Mouse (Mus musculus): ENCODE measurements around the gene Sh3kbp1.

Sh3kbp1 gene

DNA sequence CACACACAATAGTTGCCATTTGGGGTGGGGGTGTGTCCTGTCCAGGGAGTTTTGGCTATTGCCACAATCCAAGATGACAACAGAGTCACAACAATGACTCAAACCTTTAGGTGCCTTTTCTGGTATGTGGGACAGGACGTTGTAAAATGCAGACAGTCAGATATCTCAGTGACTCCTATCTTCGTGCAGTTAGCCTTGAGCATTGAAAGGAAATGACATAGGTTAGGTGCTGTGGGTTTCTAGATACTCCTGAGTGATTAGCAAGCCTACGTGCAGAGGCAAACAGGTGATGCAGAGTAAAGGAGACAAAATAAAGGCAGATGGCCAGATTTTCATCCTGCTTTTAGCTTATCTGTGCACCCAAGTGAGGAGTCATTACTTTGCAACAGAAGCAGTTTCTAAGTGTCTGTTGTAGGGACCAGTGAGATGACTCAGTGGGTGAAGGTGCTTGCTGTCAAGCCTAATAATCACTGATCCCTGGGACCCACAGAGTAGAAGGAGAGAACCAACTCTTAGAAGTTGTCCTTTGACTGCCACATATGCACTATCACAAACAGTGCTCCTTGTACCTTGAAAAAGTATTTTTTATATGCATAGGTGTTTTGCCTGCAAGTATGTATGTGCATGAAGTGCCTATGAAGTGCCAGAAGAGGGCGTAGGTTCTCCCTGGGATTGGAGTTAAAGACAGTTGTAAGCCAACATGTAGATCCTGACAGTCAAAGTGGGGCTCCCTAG lies 50.7 kb downstream of the Sh3kbp1 start:
- no peak for DNase-seq (ENCODE audit: low read depth, low spot score)

DNA sequence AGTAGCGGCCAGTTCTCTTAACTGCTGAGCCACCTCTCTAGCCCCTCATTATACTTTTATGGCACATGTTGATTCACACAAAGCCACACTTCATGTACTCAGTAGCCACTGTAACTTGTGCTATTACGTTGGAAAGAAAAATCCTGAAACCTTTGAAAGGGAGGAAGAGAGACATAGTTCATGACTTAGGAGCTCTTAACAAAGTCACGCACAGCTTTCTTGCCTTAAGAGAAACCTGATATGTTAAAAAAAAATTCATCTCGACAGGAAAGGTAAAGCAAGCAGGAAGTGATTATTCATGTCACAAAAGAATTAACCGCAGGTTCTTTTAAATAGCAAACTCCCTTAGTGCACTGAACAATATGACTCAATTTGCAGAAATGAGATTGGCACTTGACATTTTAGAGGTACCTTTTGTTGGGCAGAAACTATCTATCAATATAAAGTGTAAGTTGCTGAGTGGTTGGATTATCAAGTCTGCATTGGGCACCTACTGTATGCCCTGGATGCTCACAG lies 51.3 kb downstream of the Sh3kbp1 start:
- DNase-seq (ENCODE audit: low read depth, low spot score) = peak; percentile 81

DNA sequence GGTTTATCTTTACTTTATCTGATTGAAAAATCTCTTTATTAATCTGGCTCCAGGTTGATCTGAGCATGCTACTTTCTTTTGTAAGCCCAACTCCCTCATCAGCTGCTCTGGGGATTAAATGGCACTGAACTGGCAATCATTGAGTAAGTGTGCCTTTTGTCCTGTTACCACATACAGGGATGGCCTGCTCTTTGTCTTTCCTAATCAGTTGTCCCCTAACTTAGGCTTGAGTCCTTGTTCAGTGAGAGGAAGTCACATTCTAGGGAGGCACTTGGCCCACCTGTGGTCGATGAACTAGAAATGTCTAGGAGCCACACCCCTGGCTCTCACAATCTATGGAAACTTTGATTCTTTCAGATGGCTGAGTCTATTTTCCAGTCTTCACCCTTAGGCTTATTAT lies 58.4 kb downstream of the Sh3kbp1 start:
- no peak for DNase-seq (ENCODE audit: low read depth, low spot score)

GRCm38 (mm10) chrX:159686850-159687249 lies 59.8 kb downstream of the Sh3kbp1 start:
- DNase-seq (ENCODE audit: low read depth, low spot score) = no peak

GRCm38 (mm10) chrX:159688698-159689097 lies 61.6 kb downstream of the Sh3kbp1 start:
- no peak for DNase-seq (ENCODE audit: low read depth, low spot score)

DNA sequence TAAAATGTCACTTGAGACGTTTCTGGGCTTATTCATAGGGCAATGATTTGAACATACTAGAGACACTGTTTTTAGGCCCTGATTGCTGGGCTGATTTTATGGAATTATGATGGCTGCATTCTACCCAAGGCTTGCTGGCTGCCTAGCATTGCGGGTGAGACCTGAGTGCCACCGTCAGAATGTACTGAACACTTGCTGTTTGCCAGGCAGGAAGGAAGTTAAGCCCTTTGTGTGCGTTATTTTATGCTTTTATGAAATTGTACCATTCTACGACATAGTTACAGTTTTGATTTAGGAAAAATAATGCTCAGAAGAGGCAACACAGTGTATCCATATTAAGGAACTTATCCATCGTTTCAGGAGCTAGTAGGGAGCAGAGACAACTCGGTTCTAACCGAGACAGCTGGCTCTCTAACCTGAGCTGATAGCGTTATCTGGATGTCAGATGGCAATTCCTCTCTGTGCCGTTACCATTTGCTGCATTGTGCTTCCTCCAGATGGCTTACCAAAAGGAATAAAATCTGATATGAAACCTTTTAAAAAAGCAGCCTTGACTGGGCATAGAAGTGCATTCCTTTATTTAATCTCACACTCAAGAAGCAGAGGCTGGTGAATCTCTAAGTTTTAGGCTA lies 62.8 kb downstream of the Sh3kbp1 start:
- no peak for DNase-seq (ENCODE audit: low read depth, low spot score)

- DNase-seq (ENCODE audit: low read depth, low spot score) = no peak
Measured at GRCm38 (mm10) chrX:159693126-159693525, 66.1 kb downstream of the Sh3kbp1 start.

GRCm38 (mm10) chrX:159696545-159696944 lies 69.5 kb downstream of the Sh3kbp1 start:
- peak; percentile 70 for DNase-seq (ENCODE audit: low read depth, low spot score)

DNA sequence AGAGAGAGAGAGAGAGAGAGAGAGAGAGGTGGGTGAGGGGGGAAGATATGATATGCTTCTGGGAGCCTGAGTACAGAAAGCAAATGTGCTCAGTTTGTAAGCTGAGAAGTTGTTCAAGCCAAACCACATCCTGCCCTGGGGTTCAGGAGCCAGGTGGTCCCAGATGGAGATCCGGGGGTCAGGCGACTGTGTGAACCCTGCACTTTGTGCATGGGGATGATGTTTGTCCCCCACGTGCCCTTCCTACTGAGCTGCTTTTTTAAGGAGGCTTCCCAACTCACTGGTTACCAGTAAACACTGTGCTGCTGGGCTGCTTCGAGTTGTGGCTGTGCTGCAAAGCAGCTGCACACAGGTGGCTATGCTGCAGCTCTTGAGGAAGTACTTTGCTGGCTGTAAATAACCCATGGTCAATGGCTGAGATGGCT lies 70.0 kb downstream of the Sh3kbp1 start:
- peak; percentile 86 for DNase-seq (ENCODE audit: low read depth, low spot score)

DNA sequence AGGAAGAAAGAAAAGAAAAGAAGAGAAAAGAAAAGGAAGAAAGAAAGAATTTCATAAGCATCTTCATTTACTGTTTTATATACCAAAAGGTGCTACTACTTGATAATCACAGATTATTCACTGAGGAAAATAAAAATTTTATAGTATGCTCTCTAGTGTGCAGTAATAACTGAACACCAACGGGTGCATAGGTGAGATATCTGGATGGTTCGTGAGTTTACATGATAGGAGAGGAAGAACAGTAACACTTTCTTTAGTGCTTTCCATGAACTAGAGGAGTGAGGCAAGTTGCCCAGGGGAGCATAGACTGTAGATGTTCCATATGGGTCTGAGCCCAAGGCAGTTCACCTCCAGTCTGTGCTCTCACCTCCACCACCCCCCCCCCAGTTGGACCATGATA lies 75.8 kb downstream of the Sh3kbp1 start:
- DNase-seq (ENCODE audit: low read depth, low spot score) = no peak

DNA sequence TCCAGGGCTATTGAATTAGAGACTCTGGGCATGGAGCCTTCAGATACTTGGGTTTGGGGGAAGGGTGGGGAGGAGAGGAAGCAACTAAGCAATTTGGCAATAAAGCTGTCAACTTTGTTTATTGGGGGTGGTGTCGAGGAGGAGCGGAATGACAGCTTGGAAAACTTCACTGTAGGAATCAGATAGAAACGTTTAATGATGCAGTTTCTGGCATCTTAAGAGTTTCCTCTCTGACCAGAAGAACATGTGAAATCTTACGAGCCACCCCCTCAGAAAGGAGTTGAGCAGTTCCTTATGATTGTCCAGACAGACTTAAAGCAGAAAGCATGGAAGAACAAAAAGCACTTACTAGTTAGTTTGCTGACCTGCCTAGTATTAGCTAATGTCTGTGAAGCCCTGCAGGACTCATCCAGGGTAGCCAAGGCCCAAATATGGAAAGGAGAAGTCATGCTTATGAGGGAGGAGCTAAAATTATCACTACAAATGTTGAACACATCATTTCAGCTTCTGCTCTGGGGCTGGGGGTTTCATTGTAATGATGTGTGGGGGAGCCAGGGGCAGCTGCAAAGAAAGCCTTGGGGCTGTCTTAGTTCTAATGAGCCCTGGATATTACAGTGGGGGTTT lies 77.4 kb downstream of the Sh3kbp1 start:
- no peak for DNase-seq (ENCODE audit: low read depth, low spot score)

DNA sequence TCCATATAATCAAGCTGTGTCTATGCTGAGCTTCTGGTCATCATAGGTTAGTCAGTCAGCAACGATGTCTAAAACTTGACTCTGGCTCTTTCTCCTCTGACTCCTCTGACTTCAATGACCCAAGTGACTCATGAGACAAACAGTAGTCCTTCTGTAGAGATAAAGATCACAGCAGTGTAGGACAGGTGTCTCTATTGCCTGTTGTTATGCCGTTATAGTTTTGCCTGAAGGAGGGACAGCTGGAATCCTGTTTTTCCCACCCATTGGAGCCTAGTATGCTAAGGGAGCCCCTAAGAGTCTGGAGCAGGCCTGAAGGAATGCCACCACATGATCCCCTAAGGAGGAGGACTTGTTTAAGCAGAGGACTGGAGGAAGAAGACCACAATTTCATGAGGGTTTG lies 78.3 kb downstream of the Sh3kbp1 start:
- no peak for DNase-seq (ENCODE audit: low read depth, low spot score)

GRCm38 (mm10) chrX:159708076-159708830 lies 81.2 kb downstream of the Sh3kbp1 start:
- peak; percentile 49 for DNase-seq (ENCODE audit: low read depth, low spot score)

GRCm38 (mm10) chrX:159709296-159709695 lies 82.2 kb downstream of the Sh3kbp1 start:
- peak; percentile 65 for DNase-seq (ENCODE audit: low read depth, low spot score)

GRCm38 (mm10) chrX:159711070-159712029 lies 84.3 kb downstream of the Sh3kbp1 start:
- DNase-seq (ENCODE audit: low read depth, low spot score) = no peak

GRCm38 (mm10) chrX:159713191-159713590 lies 86.1 kb downstream of the Sh3kbp1 start:
- no peak for DNase-seq (ENCODE audit: low read depth, low spot score)

DNA sequence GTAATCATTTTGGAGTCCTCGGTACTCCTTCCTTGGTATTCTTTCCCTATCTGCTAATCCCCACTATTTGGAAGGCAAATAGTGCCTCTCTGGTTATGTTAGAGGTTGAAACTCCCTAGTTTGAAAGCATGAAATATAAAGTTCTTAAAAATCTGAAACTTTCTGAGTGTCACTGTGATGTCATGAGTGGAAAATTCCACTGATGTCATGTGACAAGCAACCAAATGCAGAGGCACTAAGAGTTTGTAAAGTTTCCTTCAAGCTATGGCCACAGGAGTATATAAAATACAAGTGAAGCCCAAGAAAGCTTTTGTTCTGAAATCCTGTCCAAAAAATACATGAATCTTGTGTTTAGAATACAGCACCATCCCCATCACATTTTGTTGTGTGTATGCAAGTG lies 94.3 kb downstream of the Sh3kbp1 start:
- no peak for DNase-seq (ENCODE audit: low read depth, low spot score)

DNA sequence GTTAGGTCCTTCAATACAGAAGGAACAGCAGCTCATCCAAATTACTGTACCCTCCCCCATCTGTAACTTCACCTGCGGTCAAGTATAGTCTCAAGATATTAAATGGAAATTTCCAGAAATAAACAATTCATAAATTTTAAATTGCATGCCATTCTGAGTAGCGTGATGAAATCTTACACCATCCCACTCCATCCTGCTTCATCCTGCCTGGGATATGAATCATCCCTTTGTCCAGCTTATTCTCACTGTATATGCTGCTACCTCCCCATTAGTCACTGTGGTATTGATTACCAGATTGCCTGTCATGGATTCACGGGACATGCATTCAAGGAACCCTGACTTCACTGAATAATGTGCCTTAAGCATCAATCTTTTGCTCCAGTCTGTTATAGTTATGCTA lies 104.3 kb downstream of the Sh3kbp1 start:
- no peak for DNase-seq (ENCODE audit: low read depth, low spot score)

- no peak for DNase-seq (ENCODE audit: low read depth, low spot score)
Measured at GRCm38 (mm10) chrX:159732845-159733244, 105.8 kb downstream of the Sh3kbp1 start.

GRCm38 (mm10) chrX:159733948-159734347 lies 106.9 kb downstream of the Sh3kbp1 start:
- DNase-seq (ENCODE audit: low read depth, low spot score) = no peak

All from A20 (cell line).